Mouse (Mus musculus): ENCODE results near the gene Kcnh1. TPM values are rescaled to one million over a fixed set of nuclear protein-coding genes. Genes with fewer than 3 reads are reported as not detected.

Kcnh1 gene
- polyA plus RNA-seq, 1 experiment from 2014 or later: 0.35 TPM

GRCm38 (mm10) chr1:192387624-192388023, 197.1 kb downstream of the Kcnh1 start:
- Histone ChIP-seq H3K4me2 (replicated peaks; ENCODE audit: low read depth, low read length) (no peak overlapping the region), H3K4me1 (ENCODE audit: control insufficient read depth, insufficient read depth, low read length) (no peaks in the 10 kb centered on the region), H3K4me3 (ENCODE audit: low read depth, low read length) (no peak overlapping the region), H3K9me3 (ENCODE audit: control insufficient read depth, low read depth, low read length) (no peaks in the 10 kb centered on the region), H3K27me3 (ENCODE audit: control insufficient read depth, insufficient read depth, low read length) (no peaks in the 10 kb centered on the region), H3K36me3 (ENCODE audit: control insufficient read depth, insufficient read depth, low read length) (no peaks in the 10 kb centered on the region), H3K9ac (replicated peaks; ENCODE audit: low read depth, low read length) (no peak overlapping the region), H3K27ac (ENCODE audit: low read length) (no peak overlapping the region)
- ATAC-seq (ENCODE audit: insufficient number of reproducible peaks, insufficient read depth, low FRiP score, low read depth): no peak

- no peaks in the 10 kb centered on the region for H3K4me1 ChIP-seq (ENCODE audit: control insufficient read depth, insufficient read depth, low read length)
- H3K27ac ChIP-seq (ENCODE audit: low read length): no peak overlapping the region
- WGBS: 80% methylated on average over 7 of the region's 7 CpGs
- no peak overlapping the region for H3K4me2 ChIP-seq (replicated peaks; ENCODE audit: low read depth, low read length)
- ATAC-seq (ENCODE audit: insufficient number of reproducible peaks, insufficient read depth, low FRiP score, low read depth): no peak
- H3K4me3 ChIP-seq (ENCODE audit: low read depth, low read length): no peak overlapping the region
- no peaks in the 10 kb centered on the region for H3K36me3 ChIP-seq (ENCODE audit: control insufficient read depth, insufficient read depth, low read length)
- no peak overlapping the region for H3K9ac ChIP-seq (replicated peaks; ENCODE audit: low read depth, low read length)
- H3K27me3 ChIP-seq (ENCODE audit: control insufficient read depth, insufficient read depth, low read length): no peaks in the 10 kb centered on the region
- no peaks in the 10 kb centered on the region for H3K9me3 ChIP-seq (ENCODE audit: control insufficient read depth, low read depth, low read length)
These were observed 200.5 kb downstream of the Kcnh1 start for GRCm38 (mm10) chr1:192391041-192391440.

GRCm38 (mm10) chr1:192392232-192392631, 201.7 kb downstream of the Kcnh1 start:
- Histone ChIP-seq H3K27ac (ENCODE audit: low read length) (no peak overlapping the region), H3K9me3 (ENCODE audit: control insufficient read depth, low read depth, low read length) (no peaks in the 10 kb centered on the region), H3K36me3 (ENCODE audit: control insufficient read depth, insufficient read depth, low read length) (no peaks in the 10 kb centered on the region), H3K9ac (replicated peaks; ENCODE audit: low read depth, low read length) (no peak overlapping the region), H3K27me3 (ENCODE audit: control insufficient read depth, insufficient read depth, low read length) (no peaks in the 10 kb centered on the region), H3K4me2 (replicated peaks; ENCODE audit: low read depth, low read length) (no peak overlapping the region), H3K4me3 (ENCODE audit: low read depth, low read length) (no peak overlapping the region), H3K4me1 (ENCODE audit: control insufficient read depth, insufficient read depth, low read length) (no peaks in the 10 kb centered on the region)
- ATAC-seq (ENCODE audit: insufficient number of reproducible peaks, insufficient read depth, low FRiP score, low read depth): no peak
- WGBS: 63% methylated on average over 2 of the region's 2 CpGs

- ATAC-seq (ENCODE audit: insufficient number of reproducible peaks, insufficient read depth, low FRiP score, low read depth): no peak
- Histone ChIP-seq H3K4me3 (ENCODE audit: low read depth, low read length) (no peak overlapping the region), H3K27me3 (ENCODE audit: control insufficient read depth, insufficient read depth, low read length) (no peaks in the 10 kb centered on the region), H3K9me3 (ENCODE audit: control insufficient read depth, low read depth, low read length) (no peaks in the 10 kb centered on the region), H3K27ac (ENCODE audit: low read length) (no peak overlapping the region), H3K9ac (replicated peaks; ENCODE audit: low read depth, low read length) (no peak overlapping the region), H3K36me3 (ENCODE audit: control insufficient read depth, insufficient read depth, low read length) (no peaks in the 10 kb centered on the region), H3K4me1 (ENCODE audit: control insufficient read depth, insufficient read depth, low read length) (no peaks in the 10 kb centered on the region), H3K4me2 (replicated peaks; ENCODE audit: low read depth, low read length) (no peak overlapping the region)
- WGBS: 73% methylated on average over 14 of the region's 14 CpGs
These were observed 209.3 kb downstream of the Kcnh1 start for GRCm38 (mm10) chr1:192399667-192400490.

GRCm38 (mm10) chr1:192400991-192401390, 210.4 kb downstream of the Kcnh1 start:
- no peak overlapping the region for H3K4me2 ChIP-seq (replicated peaks; ENCODE audit: low read depth, low read length)
- ATAC-seq (ENCODE audit: insufficient number of reproducible peaks, insufficient read depth, low FRiP score, low read depth): no peak
- H3K9me3 ChIP-seq (ENCODE audit: control insufficient read depth, low read depth, low read length): no peaks in the 10 kb centered on the region
- H3K9ac ChIP-seq (replicated peaks; ENCODE audit: low read depth, low read length): no peak overlapping the region
- H3K27ac ChIP-seq (ENCODE audit: low read length): no peak overlapping the region
- no peaks in the 10 kb centered on the region for H3K36me3 ChIP-seq (ENCODE audit: control insufficient read depth, insufficient read depth, low read length)
- no peaks in the 10 kb centered on the region for H3K27me3 ChIP-seq (ENCODE audit: control insufficient read depth, insufficient read depth, low read length)
- H3K4me1 ChIP-seq (ENCODE audit: control insufficient read depth, insufficient read depth, low read length): no peaks in the 10 kb centered on the region
- 51% methylated on average over 4 of the region's 4 CpGs for WGBS
- H3K4me3 ChIP-seq (ENCODE audit: low read depth, low read length): no peak overlapping the region

- Histone ChIP-seq H3K36me3 (ENCODE audit: control insufficient read depth, insufficient read depth, low read length) (no peaks in the 10 kb centered on the region), H3K4me2 (replicated peaks; ENCODE audit: low read depth, low read length) (no peak overlapping the region), H3K9me3 (ENCODE audit: control insufficient read depth, low read depth, low read length) (no peaks in the 10 kb centered on the region), H3K4me3 (ENCODE audit: low read depth, low read length) (no peak overlapping the region), H3K27me3 (ENCODE audit: control insufficient read depth, insufficient read depth, low read length) (no peaks in the 10 kb centered on the region), H3K27ac (ENCODE audit: low read length) (no peak overlapping the region), H3K4me1 (ENCODE audit: control insufficient read depth, insufficient read depth, low read length) (no peaks in the 10 kb centered on the region), H3K9ac (replicated peaks; ENCODE audit: low read depth, low read length) (no peak overlapping the region)
- ATAC-seq (ENCODE audit: insufficient number of reproducible peaks, insufficient read depth, low FRiP score, low read depth): no peak
- WGBS: 84% methylated on average over 8 of the region's 8 CpGs
These were observed 212.5 kb downstream of the Kcnh1 start for GRCm38 (mm10) chr1:192402911-192403704.

GRCm38 (mm10) chr1:192405136-192405535, 214.6 kb downstream of the Kcnh1 start:
- Histone ChIP-seq H3K9ac (replicated peaks; ENCODE audit: low read depth, low read length) (no peak overlapping the region), H3K36me3 (ENCODE audit: control insufficient read depth, insufficient read depth, low read length) (no peaks in the 10 kb centered on the region), H3K27ac (ENCODE audit: low read length) (no peak overlapping the region), H3K4me3 (ENCODE audit: low read depth, low read length) (no peak overlapping the region), H3K27me3 (ENCODE audit: control insufficient read depth, insufficient read depth, low read length) (no peaks in the 10 kb centered on the region), H3K9me3 (ENCODE audit: control insufficient read depth, low read depth, low read length) (no peaks in the 10 kb centered on the region), H3K4me2 (replicated peaks; ENCODE audit: low read depth, low read length) (no peak overlapping the region), H3K4me1 (ENCODE audit: control insufficient read depth, insufficient read depth, low read length) (no peaks in the 10 kb centered on the region)
- 85% methylated on average over 4 of the region's 4 CpGs for WGBS
- ATAC-seq (ENCODE audit: insufficient number of reproducible peaks, insufficient read depth, low FRiP score, low read depth): no peak

GRCm38 (mm10) chr1:192406589-192406988, 216.0 kb downstream of the Kcnh1 start:
- Histone ChIP-seq H3K9ac (replicated peaks; ENCODE audit: low read depth, low read length) (no peak overlapping the region), H3K27ac (ENCODE audit: low read length) (no peak overlapping the region), H3K4me2 (replicated peaks; ENCODE audit: low read depth, low read length) (no peak overlapping the region), H3K36me3 (ENCODE audit: control insufficient read depth, insufficient read depth, low read length) (no peaks in the 10 kb centered on the region), H3K4me3 (ENCODE audit: low read depth, low read length) (no peak overlapping the region), H3K4me1 (ENCODE audit: control insufficient read depth, insufficient read depth, low read length) (no peaks in the 10 kb centered on the region), H3K27me3 (ENCODE audit: control insufficient read depth, insufficient read depth, low read length) (no peaks in the 10 kb centered on the region), H3K9me3 (ENCODE audit: control insufficient read depth, low read depth, low read length) (no peaks in the 10 kb centered on the region)
- ATAC-seq (ENCODE audit: insufficient number of reproducible peaks, insufficient read depth, low FRiP score, low read depth): no peak
- WGBS: 84% methylated on average over 5 of the region's 5 CpGs
